Mouse (Mus musculus) embryonic facial prominence, embryonic 14.5 days (tissue): ENCODE data around the gene Mgat4c. TPM values are rescaled to one million over a fixed set of nuclear protein-coding genes. Genes with fewer than 3 reads are reported as not detected.

Experiments
- ATAC-seq: fragments of 200-750 bp; cut with Nextera tagmentation; 2 replicates; pipeline ENCODE4 v1.8.0; 2017; ENCODE audit warnings: low read depth, moderate number of reproducible peaks, moderate TSS enrichment
- DNase-seq: peaks from one replicate; pipeline ENCODE4 v3.0.0-alpha.2; 2015; ENCODE audit warnings: low spot score
- H3K27ac ChIP-seq: fragments of 300-500 bp; sonication (generic); replicated peaks from 2 replicates; pipeline ENCODE4 v1.5.1; 2014; ENCODE audit warnings: low read depth, mild to moderate bottlenecking, low read length, moderate library complexity
- H3K27me3 ChIP-seq: fragments of 300-500 bp; sonication (generic); replicated peaks from 2 replicates; pipeline ENCODE4 v1.6.1; 2014; ENCODE audit warnings: low read length; ENCODE audit not compliant: control insufficient read depth, insufficient read depth
- H3K36me3 ChIP-seq: fragments of 300-500 bp; sonication (generic); 2 replicates; pipeline ENCODE4 v1.6.1; 2014; ENCODE audit warnings: low read length, mixed read lengths; ENCODE audit not compliant: control insufficient read depth, insufficient read depth
- H3K4me1 ChIP-seq: fragments of 300-500 bp; sonication (generic); 2 replicates; pipeline ENCODE4 v1.6.1; 2014; ENCODE audit warnings: antibody characterized with exemption, low read length; ENCODE audit not compliant: control insufficient read depth, insufficient read depth
- H3K4me2 ChIP-seq: fragments of 300-500 bp; sonication (generic); 2 replicates; pipeline ENCODE4 v1.6.1; 2014; ENCODE audit warnings: low read depth, mild to moderate bottlenecking, low read length, moderate library complexity, mixed read lengths
- H3K4me3 ChIP-seq: fragments of 300-500 bp; sonication (generic); 2 replicates; pipeline ENCODE4 v1.5.1; 2014; ENCODE audit warnings: low read depth, mild to moderate bottlenecking, low read length
- H3K9ac ChIP-seq: fragments of 300-500 bp; sonication (generic); 2 replicates; pipeline ENCODE4 v1.6.1; 2014; ENCODE audit warnings: low read depth, mild to moderate bottlenecking, low read length, moderate library complexity, mixed read lengths
- H3K9me3 ChIP-seq: fragments of 300-500 bp; sonication (generic); 2 replicates; pipeline ENCODE4 v1.6.1; 2016; ENCODE audit warnings: low read length; ENCODE audit not compliant: control insufficient read depth
- WGBS: fragments of 180-500 bp; shearing (Covaris S2); extraction: QIAGEN DNeasy Blood & Tissue Kit; methylation state at CpG from one replicate; pipeline ENCODE4 v1.1.7; 2014; 5-methylcytosine and 5-hydroxymethylcytosine counted together
- polyA plus RNA-seq: library from polyadenylated mRNA; unstranded; fragments of >200 nt; fragmentation: Nextera tagmentation; extraction: Ambion mirVana; gene quantifications from 2 replicates; pipeline ENCODE4 v1.2.1, GENCODE M21; 2014

Mgat4c gene
- polyA plus RNA-seq, 1 experiment from 2014 or later = 5.2 TPM

DNA sequence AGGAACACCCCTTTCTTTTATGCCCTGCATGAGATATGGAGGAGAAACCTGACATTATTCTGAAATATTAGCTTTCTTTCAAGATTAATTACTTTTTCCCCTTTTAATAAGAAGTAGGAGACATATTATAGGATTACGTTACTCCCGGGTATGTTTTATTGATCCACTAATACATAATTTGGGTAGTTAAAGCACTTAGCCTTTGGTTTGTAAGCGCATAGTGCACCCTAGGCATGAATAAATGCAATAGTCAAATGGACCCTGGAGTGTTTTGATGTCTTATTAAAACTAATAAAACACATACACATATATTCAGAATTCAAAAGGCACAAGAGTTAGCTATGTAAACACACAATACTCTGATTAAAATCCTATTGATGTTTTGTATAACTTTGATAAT is 374.9 kb downstream of the Mgat4c start:
- 89% methylated on average over 3 of the region's 3 CpGs for WGBS

DNA sequence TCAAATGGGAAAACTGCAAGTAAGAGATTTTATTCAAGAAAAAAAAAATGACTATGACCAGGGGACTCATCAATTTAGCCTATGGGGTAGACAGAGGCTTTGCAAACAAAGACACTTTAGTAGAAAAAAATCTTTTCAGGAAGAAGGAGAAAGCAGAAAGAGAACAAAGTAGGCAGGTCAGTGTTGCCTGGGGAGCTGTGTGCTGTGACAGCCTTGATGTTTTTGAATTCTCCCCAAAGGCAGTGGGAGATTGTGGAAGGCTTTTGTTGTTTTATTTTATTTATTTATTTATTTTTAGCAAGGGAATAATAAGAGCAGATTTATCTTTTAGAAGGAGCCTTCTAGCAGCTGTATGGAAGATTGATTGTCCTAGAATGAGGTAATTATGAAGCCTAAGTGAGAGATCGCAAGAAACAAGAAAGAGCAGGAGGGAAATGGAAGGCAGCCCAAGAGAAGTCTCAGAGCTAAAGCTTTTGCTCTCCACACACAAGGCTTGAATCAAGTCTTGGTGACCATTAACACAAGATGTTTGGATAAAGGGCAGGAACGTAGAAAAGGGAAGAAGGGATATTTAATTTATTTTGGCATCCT is 375.8 kb downstream of the Mgat4c start:
- H3K4me2 ChIP-seq = no peak overlapping the region
- no peak for ATAC-seq
- no peak overlapping the region for H3K27ac ChIP-seq
- H3K27me3 ChIP-seq = no peaks in the 10 kb centered on the region
- no peaks in the 10 kb centered on the region for H3K9me3 ChIP-seq
- H3K4me3 ChIP-seq = no peak overlapping the region
- no peak overlapping the region for H3K9ac ChIP-seq
- WGBS = 60% methylated on average over 2 of the region's 2 CpGs
- DNase-seq = peak; percentile 1
- no peaks in the 10 kb centered on the region for H3K36me3 ChIP-seq
- H3K4me1 ChIP-seq = no peaks in the 10 kb centered on the region

More for the DNA sequence above, 374.9 kb downstream of the Mgat4c start:
- Histone ChIP-seq H3K9me3 (no peaks in the 10 kb centered on the region), H3K4me1 (no peaks in the 10 kb centered on the region), H3K9ac (no peak overlapping the region), H3K4me3 (no peak overlapping the region), H3K27ac (no peak overlapping the region), H3K36me3 (no peaks in the 10 kb centered on the region), H3K27me3 (no peaks in the 10 kb centered on the region), H3K4me2 (no peak overlapping the region)
- DNase-seq (no peak), ATAC-seq (no peak)

DNA sequence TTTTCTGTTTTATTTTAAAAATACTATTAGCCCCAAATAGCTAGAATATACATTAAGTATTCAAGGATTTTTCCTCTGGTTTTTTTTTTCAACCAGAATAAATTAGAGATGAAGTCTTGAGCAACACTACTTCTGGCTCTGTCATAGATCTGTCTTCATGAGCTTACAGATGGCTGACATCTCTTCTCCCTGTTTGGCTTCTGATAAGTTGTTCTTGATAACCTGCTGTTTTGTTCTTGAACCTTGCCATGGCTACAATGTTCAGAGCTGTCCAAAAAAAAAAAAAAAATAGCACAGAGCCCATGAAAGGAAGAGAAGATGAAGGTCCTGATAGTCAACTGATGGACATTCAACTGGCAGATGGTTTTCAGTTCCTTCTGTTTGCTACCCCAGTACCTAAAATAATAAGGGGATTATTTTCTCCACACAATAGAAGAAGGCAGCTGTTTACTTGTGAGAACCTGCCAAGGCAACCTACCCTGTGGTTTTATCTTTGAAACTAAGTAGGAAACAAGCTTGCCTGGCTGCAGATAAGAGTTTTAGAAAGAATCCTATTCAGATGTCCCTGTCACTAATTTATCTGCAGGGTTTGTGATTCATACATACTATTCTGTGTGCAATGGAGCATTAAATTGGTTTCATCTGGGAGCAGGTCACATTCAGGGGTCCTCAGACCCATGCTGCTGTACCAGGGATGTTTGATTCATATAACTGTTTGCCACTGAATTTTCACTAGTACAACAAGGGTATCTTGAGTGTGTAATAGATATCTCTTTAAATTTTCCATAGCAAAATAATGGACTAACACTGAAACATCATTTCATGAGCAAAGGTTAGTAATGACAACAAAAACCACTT is 393.5 kb downstream of the Mgat4c start:
- Histone ChIP-seq H3K4me1 (no peaks in the 10 kb centered on the region), H3K36me3 (no peaks in the 10 kb centered on the region), H3K9me3 (no peaks in the 10 kb centered on the region), H3K9ac (no peak overlapping the region), H3K27ac (no peak overlapping the region), H3K27me3 (no peaks in the 10 kb centered on the region), H3K4me3 (no peak overlapping the region), H3K4me2 (no peak overlapping the region)
- ATAC-seq (no peak), DNase-seq (no peak)

DNA sequence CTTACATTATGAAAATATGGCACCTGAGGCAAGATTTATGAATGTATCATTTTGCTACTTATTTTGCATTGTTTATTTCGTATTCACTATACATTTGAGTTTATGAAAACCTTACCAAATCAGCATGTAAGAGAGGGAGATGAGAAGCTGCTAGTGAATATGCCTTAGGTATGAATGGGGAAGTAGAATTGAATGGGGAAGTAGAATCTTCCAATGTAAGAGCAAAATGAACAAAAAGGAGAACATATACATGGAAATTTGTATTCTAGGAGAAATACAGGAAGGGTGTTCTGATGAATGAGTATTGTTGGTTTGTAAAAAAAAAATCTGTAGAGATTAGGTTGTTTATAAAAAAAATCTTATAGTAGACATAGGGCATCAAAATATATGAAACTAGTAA is 441.9 kb downstream of the Mgat4c start:
- Histone ChIP-seq H3K4me2 (no peak overlapping the region), H3K9me3 (no peaks in the 10 kb centered on the region), H3K4me1 (no peaks in the 10 kb centered on the region), H3K36me3 (no peaks in the 10 kb centered on the region), H3K4me3 (no peak overlapping the region), H3K27ac (no peak overlapping the region), H3K27me3 (no peaks in the 10 kb centered on the region), H3K9ac (no peak overlapping the region)
- 70% methylated on average over 1 of the region's 1 CpGs for WGBS
- no peak for ATAC-seq
- no peak for DNase-seq

DNA sequence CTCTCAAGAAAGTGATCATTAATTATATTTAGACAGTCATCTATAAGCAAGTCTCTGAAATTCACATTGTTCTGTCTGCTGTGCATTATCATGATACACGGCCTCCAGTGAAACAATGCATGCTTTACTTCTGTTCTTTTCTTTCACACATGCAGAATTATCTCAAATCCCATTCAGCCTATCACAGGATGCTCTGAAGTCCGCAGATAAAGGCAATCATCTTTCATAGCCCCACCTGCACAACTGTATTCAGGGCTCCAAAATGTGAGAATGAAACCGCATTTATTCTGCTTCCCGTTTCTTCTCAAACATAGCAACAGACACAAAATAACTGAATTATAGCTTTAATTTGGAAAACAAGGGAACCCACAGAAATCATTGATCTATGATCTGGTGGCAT is 446.1 kb downstream of the Mgat4c start:
- Histone ChIP-seq H3K4me1 (no peaks in the 10 kb centered on the region), H3K27ac (no peak overlapping the region), H3K4me3 (no peak overlapping the region), H3K9me3 (no peaks in the 10 kb centered on the region), H3K9ac (no peak overlapping the region), H3K36me3 (no peaks in the 10 kb centered on the region), H3K4me2 (no peak overlapping the region), H3K27me3 (no peaks in the 10 kb centered on the region)
- 80% methylated on average over 4 of the region's 4 CpGs for WGBS
- ATAC-seq (no peak), DNase-seq (no peak)

DNA sequence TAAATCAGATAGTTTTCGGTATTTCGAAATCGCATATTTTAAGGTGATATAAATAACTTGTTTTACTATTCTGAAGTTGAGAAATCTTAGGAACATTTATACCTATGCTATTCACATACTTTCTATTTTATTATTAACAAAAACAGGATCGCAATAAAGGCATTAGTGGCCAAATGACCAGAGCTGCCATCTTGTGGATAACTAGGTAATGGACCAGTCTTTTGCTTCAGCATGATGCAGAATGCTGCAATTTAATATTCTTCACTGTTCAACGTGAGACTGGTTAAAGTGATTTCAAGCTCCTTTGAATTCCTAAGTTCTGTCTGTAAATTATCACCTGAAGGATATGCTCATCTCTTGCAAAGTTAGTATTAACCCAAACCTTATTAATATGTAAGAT is 473.6 kb downstream of the Mgat4c start:
- DNase-seq (peak; percentile 20), ATAC-seq (no peak)
- no peak overlapping the region for H3K4me3 ChIP-seq
- H3K27me3 ChIP-seq = no peaks in the 10 kb centered on the region
- no peaks in the 10 kb centered on the region for H3K36me3 ChIP-seq
- no peaks in the 10 kb centered on the region for H3K4me1 ChIP-seq
- H3K4me2 ChIP-seq = no peak overlapping the region
- H3K9ac ChIP-seq = no peak overlapping the region
- no peak overlapping the region for H3K27ac ChIP-seq
- H3K9me3 ChIP-seq = no peaks in the 10 kb centered on the region
- 74% methylated on average over 5 of the region's 5 CpGs for WGBS

DNA sequence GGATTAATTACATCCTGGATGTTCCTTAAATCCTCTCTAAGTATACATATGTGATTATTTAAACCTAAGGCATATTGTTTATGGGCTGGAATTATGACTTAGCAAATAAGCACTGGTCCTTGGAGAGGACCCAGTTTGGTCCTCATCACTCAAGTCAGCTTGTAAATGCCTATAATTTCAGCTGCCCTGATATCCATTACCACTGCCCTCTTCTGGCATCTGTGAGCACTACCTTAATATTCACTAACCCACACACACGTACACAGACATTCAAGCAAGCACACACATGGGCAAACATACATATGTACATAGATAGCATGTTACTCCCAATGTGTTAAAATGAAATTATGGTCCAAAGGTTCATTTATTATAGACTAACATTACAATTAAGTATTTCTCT is 474.6 kb downstream of the Mgat4c start:
- H3K27ac ChIP-seq = no peak overlapping the region
- 31% methylated on average over 1 of the region's 1 CpGs for WGBS
- no peak for DNase-seq

DNA sequence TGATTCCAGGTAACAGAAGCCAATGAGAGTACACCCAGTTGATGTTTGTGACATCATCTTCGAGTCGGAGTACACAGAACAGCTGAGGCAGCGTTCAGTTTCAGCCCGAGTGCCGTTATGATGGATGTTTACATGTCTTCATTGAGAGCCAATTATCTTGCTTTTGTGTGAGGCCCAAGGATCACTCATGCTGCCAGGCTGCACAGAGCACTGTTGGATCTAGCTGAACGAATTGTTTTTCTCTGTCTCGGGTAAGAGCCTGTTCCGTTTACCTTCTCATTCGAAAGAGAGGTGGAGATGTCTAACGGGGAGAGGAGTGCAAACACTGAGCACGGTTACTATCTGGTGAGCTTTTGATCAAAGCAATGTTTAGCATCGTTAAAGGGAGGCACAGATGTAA is 477.5 kb downstream of the Mgat4c start:
- peak; percentile 30; the same call in 1 of the 2 replicates for ATAC-seq
- peak; percentile 26 for DNase-seq
- H3K4me3 ChIP-seq = peak overlapping the region; percentile 13; the same call in 1 of the 2 replicates

More for the DNA sequence above, 474.6 kb downstream of the Mgat4c start:
- H3K4me2 ChIP-seq = no peak overlapping the region
- no peaks in the 10 kb centered on the region for H3K9me3 ChIP-seq
- no peaks in the 10 kb centered on the region for H3K27me3 ChIP-seq
- no peak overlapping the region for H3K4me3 ChIP-seq
- H3K36me3 ChIP-seq = no peaks in the 10 kb centered on the region
- ATAC-seq = no peak
- H3K4me1 ChIP-seq = no peaks in the 10 kb centered on the region
- no peak overlapping the region for H3K9ac ChIP-seq

DNA sequence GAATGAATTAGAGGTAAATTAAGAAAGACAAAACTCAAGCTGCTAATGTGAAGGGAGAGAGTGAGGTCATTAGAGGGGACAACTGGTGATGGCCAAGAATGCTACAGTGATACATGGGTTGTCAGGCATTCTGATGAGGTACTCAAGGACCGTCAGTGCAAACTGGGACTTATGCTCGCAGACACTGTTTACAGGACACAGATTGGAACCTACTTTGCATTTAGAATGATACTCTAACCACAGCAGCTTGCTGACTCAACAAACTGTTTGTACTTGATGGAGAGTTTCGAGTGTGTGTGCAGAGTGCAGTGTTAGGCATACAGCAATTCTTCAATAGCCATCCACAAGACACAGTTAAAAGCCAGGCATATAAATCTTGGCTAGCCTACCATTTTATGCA is 503.4 kb downstream of the Mgat4c start:
- Histone ChIP-seq H3K9me3 (no peaks in the 10 kb centered on the region), H3K4me1 (no peaks in the 10 kb centered on the region), H3K9ac (no peak overlapping the region), H3K4me2 (no peak overlapping the region), H3K36me3 (no peaks in the 10 kb centered on the region), H3K27ac (no peak overlapping the region), H3K27me3 (no peaks in the 10 kb centered on the region), H3K4me3 (no peak overlapping the region)
- no peak for DNase-seq
- ATAC-seq = no peak
- 82% methylated on average over 3 of the region's 3 CpGs for WGBS

More for the DNA sequence above, 477.5 kb downstream of the Mgat4c start:
- H3K27me3 ChIP-seq = no peaks in the 10 kb centered on the region
- H3K9ac ChIP-seq = no peak overlapping the region
- H3K4me1 ChIP-seq = no peaks in the 10 kb centered on the region
- no peaks in the 10 kb centered on the region for H3K36me3 ChIP-seq
- H3K4me2 ChIP-seq = peak overlapping the region; percentile 39
- H3K9me3 ChIP-seq = no peaks in the 10 kb centered on the region
- no peak overlapping the region for H3K27ac ChIP-seq
- 28% methylated on average over 12 of the region's 12 CpGs for WGBS
